Mouse (Mus musculus) gastrocnemius, postnatal 25 days (tissue): ENCODE measurements around the gene Ehbp1l1. TPM values are rescaled to one million over a fixed set of nuclear protein-coding genes. Genes with fewer than 3 reads are reported as not detected.
A peak's percentile ranks its signal among the peaks of the same experiment; 100 is the strongest.

Experiments
- DNase-seq: peaks from one replicate; pipeline ENCODE4 v3.0.0; 2022
- microRNA-seq, 2 experiments: library from miRNA; unstranded; fragments of <30 nt; microRNA quantifications; one replicate each; pipeline ENCODE4 v1.2.0; 2021; ENCODE audit warnings: borderline replicate concordance in 2 of 2
- total RNA-seq, 2 experiments: library from RNA; stranded (reverse); gene quantifications; 1 replicate in 1 of 2; 2 replicates in 1 of 2; pipeline ENCODE4 v1.2.3; 2021

Gene Ehbp1l1
- total RNA-seq, 2 experiments from 2014 or later: 241 to 266 TPM

- no peak for DNase-seq
Observed at GRCm38 (mm10) chr19:5668372-5668771, 57.7 kb downstream of the Ehbp1l1 start.

GRCm38 (mm10) chr19:5666386-5666785, 59.7 kb downstream of the Ehbp1l1 start:
- DNase-seq: no peak

GRCm38 (mm10) chr19:5665465-5665864, 60.7 kb downstream of the Ehbp1l1 start:
- no peak for DNase-seq

GRCm38 (mm10) chr19:5664669-5665257, 61.4 kb downstream of the Ehbp1l1 start:
- DNase-seq: no peak

GRCm38 (mm10) chr19:5662981-5663913, 62.9 kb downstream of the Ehbp1l1 start, which contains the start of gene Sipa1:
Gene Sipa1 (minus strand): TSS chr19:5663707.
- DNase-seq: peak; percentile 94

GRCm38 (mm10) chr19:5662310-5662709, 63.8 kb downstream of the Ehbp1l1 start:
- DNase-seq: no peak

GRCm38 (mm10) chr19:5660942-5661751, 65.0 kb downstream of the Ehbp1l1 start:
- peak; percentile 53 for DNase-seq

Small RNA genes lying within 50 kb of the gene (microRNA-seq; reads per million reads assigned to microRNA genes)
- 0 reads per million in 2 experiments for gene Mir6987

Other genes starting within 250 kb of the Ehbp1l1 start
- 10 to 100 TPM; 20.3 to 21.6 TPM for gene Mus81, start 237.9 kb downstream of the Ehbp1l1 start, total RNA-seq
- gene Cfl1, start 235.9 kb downstream of the Ehbp1l1 start, total RNA-seq: 100 to 1,000 TPM in 1 of 2 experiments, 10 to 100 TPM in 1; 83.6 to 106 TPM
- under 1 TPM; 0.64 to 0.88 TPM for gene 1700020D05Rik, start 222.5 kb downstream of the Ehbp1l1 start, total RNA-seq
- gene Snx32, start 215.8 kb downstream of the Ehbp1l1 start, total RNA-seq: 1 to 10 TPM; 6.9 to 7.5 TPM
- gene Ovol1, start 165.7 kb downstream of the Ehbp1l1 start, total RNA-seq: not detected
- 1 to 10 TPM; 1.4 to 1.5 TPM for gene Ap5b1, start 158.3 kb downstream of the Ehbp1l1 start, total RNA-seq
- 10 to 100 TPM; 45.2 to 47.1 TPM for gene Rnaseh2c, start 124.4 kb downstream of the Ehbp1l1 start, total RNA-seq
- gene Kat5, start 116.1 kb downstream of the Ehbp1l1 start, total RNA-seq: 10 to 100 TPM; 15.6 to 15.7 TPM
- gene Rela, start 88.8 kb downstream of the Ehbp1l1 start, total RNA-seq: 10 to 100 TPM; 12.5 to 13.7 TPM
- gene Sipa1, start 62.6 kb downstream of the Ehbp1l1 start, total RNA-seq: 10 to 100 TPM in 1 of 2 experiments, 1 to 10 TPM in 1; 10.0 to 11.5 TPM
- gene Map3k11, start 37.6 kb downstream of the Ehbp1l1 start, total RNA-seq: 10 to 100 TPM in 1 of 2 experiments, 1 to 10 TPM in 1; 8.3 to 10.9 TPM
- 10 to 100 TPM; 13.5 to 13.8 TPM for gene Pcnx3, start 37.4 kb downstream of the Ehbp1l1 start, total RNA-seq
- not detected for gene Kcnk7, start 21.9 kb downstream of the Ehbp1l1 start, total RNA-seq
- 10 to 100 TPM; 24.7 to 24.9 TPM for gene Fam89b, start 3.3 kb upstream of the Ehbp1l1 start, total RNA-seq
- gene Ltbp3, start 14.6 kb upstream of the Ehbp1l1 start, total RNA-seq: 10 to 100 TPM; 45.7 to 49.6 TPM
- gene Scyl1, start 45.1 kb upstream of the Ehbp1l1 start, total RNA-seq: 10 to 100 TPM; 62.2 to 62.8 TPM
- 1 to 10 TPM; 3.7 to 6.4 TPM for gene Frmd8, start 149.0 kb upstream of the Ehbp1l1 start, total RNA-seq
- gene Slc25a45, start 151.5 kb upstream of the Ehbp1l1 start, total RNA-seq: 1 to 10 TPM in 1 of 2 experiments, under 1 TPM in 1; 0.59 to 1.3 TPM
- under 1 TPM; 0.15 to 0.35 TPM for gene Tigd3, start 167.8 kb upstream of the Ehbp1l1 start, total RNA-seq
- gene Dpf2, start 186.7 kb upstream of the Ehbp1l1 start, total RNA-seq: 10 to 100 TPM; 80.6 to 83.5 TPM
- 10 to 100 TPM; 12.0 to 13.0 TPM for gene Cdc42ep2, start 198.5 kb upstream of the Ehbp1l1 start, total RNA-seq
- 10 to 100 TPM in 1 of 2 experiments, 1 to 10 TPM in 1; 9.2 to 10.8 TPM for gene Pola2, start 237.9 kb upstream of the Ehbp1l1 start, total RNA-seq